Mouse (Mus musculus): Measurements from ENCODE around the gene Cd180.

Cd180 gene

DNA sequence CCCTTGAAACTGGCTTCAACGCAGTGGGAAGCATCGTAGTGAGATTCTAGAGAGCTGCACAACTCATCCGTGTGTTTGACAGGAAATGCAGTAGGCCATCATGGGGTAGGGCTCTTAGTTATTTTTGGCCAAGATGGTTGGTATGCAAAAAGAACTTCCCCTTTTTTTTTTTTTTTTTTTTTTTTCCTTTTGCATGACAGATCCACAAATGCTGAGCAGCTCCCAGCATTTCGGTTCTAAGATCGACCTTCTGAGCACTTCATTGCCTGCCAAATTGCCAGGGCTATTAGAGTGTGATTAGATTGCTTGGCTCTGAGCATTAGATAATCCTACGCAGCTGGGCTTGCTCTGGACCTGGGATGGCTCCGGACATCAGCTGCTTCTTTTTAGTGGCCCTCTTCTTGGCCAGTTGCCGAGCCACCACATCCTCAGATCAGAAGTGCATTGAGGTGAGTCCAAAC lies at the start of gene Cd180:
Gene Cd180, plus strand, starts transcription at position 218 of the 461 bp plus-strand sequence.
- peak in 1 of 2 experiments; percentile 56 for DNase-seq (ENCODE audit: low spot score in 2 of 2)

- DNase-seq (ENCODE audit: low spot score in 2 of 2) = no peak
Measured at GRCm38 (mm10) chr13:102644344-102644743, 49.0 kb upstream of the Cd180 start.

GRCm38 (mm10) chr13:102644789-102645551 lies 48.4 kb upstream of the Cd180 start:
- peak in 1 of 2 experiments; percentile 64 for DNase-seq (ENCODE audit: low spot score in 2 of 2)

- DNase-seq (ENCODE audit: low spot score in 2 of 2) = no peak
Measured at GRCm38 (mm10) chr13:102646271-102646771, 47.0 kb upstream of the Cd180 start.

- no peak for DNase-seq (ENCODE audit: low spot score in 2 of 2)
Measured at GRCm38 (mm10) chr13:102647511-102647910, 45.8 kb upstream of the Cd180 start.

DNA sequence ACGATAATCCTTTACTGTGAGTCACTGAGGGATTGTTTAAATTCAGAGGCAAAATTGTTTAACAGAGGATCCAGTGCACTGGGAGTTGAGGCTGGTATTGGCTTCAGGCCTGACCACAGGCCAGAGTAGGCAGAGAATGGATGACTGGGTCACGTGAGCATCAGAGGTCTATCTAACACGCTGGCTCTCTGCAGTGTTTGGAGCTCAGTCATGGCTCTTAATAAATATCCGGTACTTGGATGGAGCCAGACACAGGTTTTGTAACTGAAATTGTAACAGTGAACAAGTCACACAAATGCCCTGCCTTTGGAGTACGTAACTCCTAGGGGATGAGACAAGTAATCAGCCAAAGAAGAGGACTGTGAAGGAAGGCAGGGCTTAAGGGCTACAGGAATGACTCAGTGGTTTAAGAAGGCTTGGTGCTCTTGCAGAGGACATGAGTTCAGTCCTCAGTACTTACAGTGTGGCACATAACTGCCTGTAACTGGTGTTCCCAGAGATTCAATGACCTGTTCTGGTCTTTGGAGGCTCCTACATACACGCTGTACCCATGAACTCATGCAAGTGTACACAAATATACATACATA lies 41.0 kb upstream of the Cd180 start:
- no peak for DNase-seq (ENCODE audit: low spot score in 2 of 2)

- no peak for DNase-seq (ENCODE audit: low spot score in 2 of 2)
Measured at GRCm38 (mm10) chr13:102655071-102655570, 38.2 kb upstream of the Cd180 start.

GRCm38 (mm10) chr13:102656153-102656690 lies 37.1 kb upstream of the Cd180 start:
- no peak for DNase-seq (ENCODE audit: low spot score in 2 of 2)

GRCm38 (mm10) chr13:102658223-102658839 lies 35.0 kb upstream of the Cd180 start:
- DNase-seq (ENCODE audit: low spot score in 2 of 2) = no peak

- DNase-seq (ENCODE audit: low spot score in 2 of 2) = no peak
Measured at GRCm38 (mm10) chr13:102664041-102664440, 29.3 kb upstream of the Cd180 start.

GRCm38 (mm10) chr13:102664843-102665587 lies 28.3 kb upstream of the Cd180 start:
- peak; percentile 31 to 77 for DNase-seq (ENCODE audit: low spot score in 2 of 2)

- DNase-seq (ENCODE audit: low spot score in 2 of 2) = no peak
Measured at GRCm38 (mm10) chr13:102665588-102666232, 27.6 kb upstream of the Cd180 start.

- no peak for DNase-seq (ENCODE audit: low spot score in 2 of 2)
Measured at GRCm38 (mm10) chr13:102666233-102666614, 27.1 kb upstream of the Cd180 start.

DNA sequence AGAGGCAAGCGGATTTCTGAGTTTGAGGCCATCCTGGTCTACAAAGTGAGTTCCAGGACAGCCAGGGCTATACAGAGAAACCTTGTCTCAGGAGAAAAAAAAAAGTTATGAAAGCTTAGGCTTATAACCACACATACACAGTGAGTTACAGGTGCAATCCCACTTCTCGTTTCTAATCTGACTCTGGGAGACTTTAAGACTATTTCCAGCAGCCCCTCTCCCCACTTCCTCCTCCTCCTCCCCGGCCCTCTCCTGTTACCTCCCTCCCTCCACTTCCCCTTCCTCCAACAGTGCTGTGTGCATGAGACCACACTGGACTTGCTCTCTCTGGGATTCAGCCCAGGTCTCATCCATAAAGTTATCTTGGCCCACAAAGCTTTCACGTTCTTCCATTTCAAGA lies 26.6 kb upstream of the Cd180 start:
- no peak for DNase-seq (ENCODE audit: low spot score in 2 of 2)

GRCm38 (mm10) chr13:102667401-102667800 lies 26.0 kb upstream of the Cd180 start:
- DNase-seq (ENCODE audit: low spot score in 2 of 2) = no peak

GRCm38 (mm10) chr13:102667842-102668241 lies 25.5 kb upstream of the Cd180 start:
- DNase-seq (ENCODE audit: low spot score in 2 of 2) = no peak

- no peak for DNase-seq (ENCODE audit: low spot score in 2 of 2)
Measured at GRCm38 (mm10) chr13:102668933-102669332, 24.4 kb upstream of the Cd180 start.

DNA sequence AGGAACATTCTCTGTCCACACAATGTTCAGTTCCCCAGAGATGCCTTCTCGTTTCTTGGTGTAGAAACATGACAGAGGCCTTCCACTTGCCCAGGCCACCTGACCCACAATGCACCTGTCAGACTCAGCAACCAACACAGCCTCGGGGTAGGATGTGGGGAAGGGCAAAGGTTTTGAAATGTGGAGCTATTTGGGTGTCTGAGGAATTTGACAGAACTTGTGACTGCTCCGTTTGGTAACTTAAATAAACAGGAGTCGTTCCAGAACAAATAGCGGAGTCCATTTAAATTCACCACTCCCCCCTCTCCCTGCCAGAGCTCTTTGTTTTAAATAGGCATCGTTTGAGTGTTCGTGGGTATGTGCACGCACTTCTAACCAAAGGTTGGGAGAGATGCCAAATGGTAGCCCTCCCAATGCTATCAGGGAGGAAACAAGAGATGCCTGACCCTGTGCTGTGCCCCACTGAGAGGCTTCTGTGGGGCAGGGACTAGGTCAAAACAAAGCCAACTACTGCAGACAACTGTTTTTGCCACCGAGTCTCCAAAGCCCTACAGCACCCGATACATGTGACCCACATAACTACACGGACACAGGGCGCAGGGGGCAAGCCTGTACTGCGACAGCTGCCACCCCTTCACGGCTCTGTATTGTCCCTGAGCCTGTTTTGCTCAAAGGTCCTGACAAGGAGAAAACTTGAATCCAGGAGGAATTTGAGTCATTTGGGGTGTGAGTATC lies 23.7 kb upstream of the Cd180 start:
- DNase-seq (ENCODE audit: low spot score in 2 of 2) = no peak

GRCm38 (mm10) chr13:102670503-102670902 lies 22.9 kb upstream of the Cd180 start:
- DNase-seq (ENCODE audit: low spot score in 2 of 2) = no peak

DNA sequence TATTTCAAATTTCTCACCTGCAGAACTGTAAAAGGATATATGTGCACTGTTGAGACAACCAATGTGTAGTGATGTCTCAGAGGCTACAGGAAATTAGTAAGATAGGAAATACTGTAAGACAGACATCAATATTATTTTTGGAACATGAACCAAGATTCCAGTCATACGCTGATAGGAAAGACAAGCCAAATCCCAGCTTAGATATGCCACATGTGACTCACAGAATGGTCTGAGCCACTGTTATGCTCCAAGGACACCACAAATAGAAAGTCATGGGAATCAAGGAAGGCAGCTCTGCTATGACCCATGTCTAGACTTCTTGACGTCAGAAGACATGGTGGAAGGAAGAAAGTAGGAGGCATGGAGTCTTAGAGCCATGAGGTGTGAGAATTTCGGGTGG lies 19.3 kb upstream of the Cd180 start:
- DNase-seq (ENCODE audit: low spot score in 2 of 2) = no peak

All from spleen, postnatal 10 days (tissue).